Mouse (Mus musculus) bone marrow macrophage, adult 2 months (primary cell): ENCODE measurements around the gene Naglu. TPM values are rescaled to one million over a fixed set of nuclear protein-coding genes. Genes with fewer than 3 reads are reported as not detected.
A peak's percentile ranks its signal among the peaks of the same experiment; 100 is the strongest.

ENCODE experiments used
- H3K27ac ChIP-seq: 2 replicates; pipeline ENCODE4 v1.5.1; 2012; ENCODE audit warnings: low read depth, low read length; ENCODE audit not compliant: insufficient read depth
- H3K4me1 ChIP-seq: 2 replicates; pipeline ENCODE4 v1.6.1; 2012; ENCODE audit warnings: low read length; ENCODE audit not compliant: control insufficient read depth, insufficient read depth
- H3K4me3 ChIP-seq: 2 replicates; pipeline ENCODE4 v1.5.1; 2012; ENCODE audit warnings: mild to moderate bottlenecking, low read length, moderate library complexity; ENCODE audit not compliant: insufficient read depth
- CTCF ChIP-seq: IDR thresholded peaks from 2 replicates; pipeline ENCODE4 v1.5.1; 2012; ENCODE audit warnings: low read depth, mild to moderate bottlenecking, low read length, moderate library complexity
- POLR2A ChIP-seq: IDR thresholded peaks from 2 replicates; pipeline ENCODE4 v1.6.1; 2012; ENCODE audit warnings: mild to moderate bottlenecking, low read depth, low read length, borderline replicate concordance
- polyA plus RNA-seq: library from polyadenylated mRNA; stranded (reverse); fragments of >200 nt; gene quantifications from 2 replicates; pipeline ENCODE4 v1.2.4, GENCODE M21; 2012; ENCODE audit not compliant: missing spikeins, insufficient read depth, insufficient read length

Gene Naglu
- polyA plus RNA-seq, 1 experiment = 64.3 TPM

GRCm38 (mm10) chr11:101082208-101083082, 12.6 kb downstream of the Naglu start, which contains the start of gene Coasy:
Coasy (plus strand) TSS chr11:101082565.
- peak within 1 kb of the TSS; percentile 82 for H3K4me3 ChIP-seq
- TF ChIP-seq CTCF = no peak
- no peak for TF ChIP-seq POLR2A
- peaks cover 27% of the 10 kb centered on the region for H3K4me1 ChIP-seq
- H3K27ac ChIP-seq = peak within 1 kb of the TSS; percentile 89

DNA sequence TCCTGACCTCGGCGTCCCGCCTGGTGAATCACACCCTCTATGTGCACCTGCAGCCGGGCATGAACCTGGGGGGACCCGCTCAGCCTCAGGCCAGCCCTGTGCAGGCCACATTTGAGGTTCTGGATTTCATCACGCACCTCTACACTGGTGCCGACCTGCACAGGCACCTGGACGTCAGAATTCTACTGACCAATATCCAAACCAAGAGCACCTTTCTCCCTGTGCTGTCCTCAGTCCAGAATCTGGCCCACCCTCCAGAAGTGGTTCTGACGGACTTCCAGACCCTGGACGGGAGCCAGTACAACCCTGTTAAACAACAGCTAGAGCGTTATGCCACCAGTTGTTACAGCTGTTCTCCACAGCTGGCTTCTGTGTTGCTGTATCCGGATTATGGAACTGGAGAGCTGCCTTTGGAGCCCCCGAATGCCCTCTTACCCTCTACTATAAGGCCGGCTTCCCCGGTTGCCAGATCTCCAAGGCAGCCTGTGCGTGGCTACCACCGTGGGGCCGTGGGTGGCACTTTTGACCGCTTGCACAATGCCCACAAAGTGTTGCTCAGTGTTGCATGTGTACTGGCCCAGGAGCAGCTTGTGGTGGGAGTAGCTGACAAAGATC, 13.4 kb downstream of the Naglu start:
- Histone ChIP-seq H3K27ac (peak overlapping the region; percentile 89), H3K4me3 (peak overlapping the region; percentile 79), H3K4me1 (peaks cover 32% of the 10 kb centered on the region)
- TF ChIP-seq POLR2A (no peak), CTCF (no peak)

DNA sequence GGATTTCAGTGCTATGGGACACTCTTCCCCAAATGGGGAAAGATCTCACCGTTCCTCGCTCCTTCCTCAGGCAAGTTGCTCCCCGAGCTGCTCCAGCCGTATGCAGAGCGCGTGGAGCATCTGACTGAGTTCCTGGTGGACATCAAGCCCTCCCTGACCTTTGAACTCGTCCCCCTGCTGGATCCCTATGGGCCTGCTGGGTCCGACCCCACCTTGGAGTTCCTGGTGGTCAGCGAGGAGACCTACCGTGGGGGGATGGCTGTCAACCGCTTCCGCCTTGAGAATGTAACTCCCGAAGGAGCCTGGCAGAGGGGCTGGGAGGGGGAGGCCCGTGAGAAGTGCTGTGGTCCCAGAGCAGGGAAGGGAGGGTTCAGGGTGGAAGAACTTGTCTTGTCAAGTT, 14.4 kb downstream of the Naglu start:
- TF ChIP-seq POLR2A (no peak), CTCF (no peak)
- H3K27ac ChIP-seq = no peak overlapping the region
- H3K4me1 ChIP-seq = peaks cover 33% of the 10 kb centered on the region
- no peak overlapping the region for H3K4me3 ChIP-seq

GRCm38 (mm10) chr11:101084811-101085210, 15.0 kb downstream of the Naglu start:
- Histone ChIP-seq H3K4me1 (peaks cover 33% of the 10 kb centered on the region), H3K4me3 (no peak overlapping the region), H3K27ac (no peak overlapping the region)
- TF ChIP-seq CTCF (no peak), POLR2A (no peak)

DNA sequence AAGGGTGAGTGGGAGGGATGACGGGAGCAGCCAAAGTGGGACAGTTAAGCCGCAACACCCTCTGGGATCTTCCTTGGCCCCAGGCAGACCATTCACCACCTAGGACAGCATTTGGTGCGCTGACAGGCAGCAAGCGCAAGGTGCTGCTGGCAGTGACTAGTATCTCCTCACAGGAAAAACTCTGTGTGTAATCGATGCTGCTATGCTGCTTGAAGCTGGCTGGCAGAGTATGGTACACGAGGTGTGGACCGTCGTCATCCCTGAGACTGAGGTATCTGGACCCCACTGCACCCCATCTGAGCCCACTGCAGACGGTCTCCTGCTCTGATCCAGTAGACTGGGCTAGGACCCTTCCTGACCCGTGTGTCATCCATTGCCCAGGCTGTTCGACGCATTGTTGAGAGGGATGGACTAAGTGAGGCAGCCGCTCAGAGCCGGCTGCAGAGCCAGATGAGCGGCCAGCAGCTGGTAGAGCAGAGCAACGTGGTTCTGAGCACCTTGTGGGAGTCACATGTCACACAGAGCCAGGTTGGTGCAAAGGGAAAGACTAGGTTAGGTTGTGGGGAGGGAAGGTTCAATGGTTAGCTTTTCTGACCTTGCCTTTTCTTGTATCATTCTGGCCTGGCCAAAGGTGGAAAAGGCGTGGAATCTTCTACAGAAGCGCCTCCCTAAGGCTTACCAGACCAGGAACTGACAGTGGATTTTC, 16.0 kb downstream of the Naglu start:
- Histone ChIP-seq H3K4me3 (no peak overlapping the region), H3K4me1 (peaks cover 32% of the 10 kb centered on the region), H3K27ac (no peak overlapping the region)
- no peak for TF ChIP-seq CTCF
- TF ChIP-seq POLR2A = no peak

DNA sequence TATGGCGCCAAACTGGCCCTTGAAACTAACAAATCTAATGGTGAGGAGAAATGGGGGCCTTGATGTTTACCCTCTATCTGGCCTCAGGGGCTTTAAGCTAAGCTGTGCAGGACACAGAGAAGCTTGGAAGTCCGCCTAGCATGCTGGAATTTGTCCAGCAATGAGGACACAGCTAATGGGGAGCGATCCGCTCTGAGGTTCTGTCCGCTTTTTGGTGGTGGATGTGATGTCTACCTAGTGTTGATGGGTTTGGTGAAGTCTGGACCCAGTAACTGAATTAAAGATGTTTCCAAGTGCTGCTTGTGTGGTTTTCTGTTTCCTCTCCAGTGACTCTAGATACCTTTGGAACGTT, 16.5 kb downstream of the Naglu start:
- Histone ChIP-seq H3K27ac (peak overlapping the region; percentile 53), H3K4me3 (peak overlapping the region; percentile 80), H3K4me1 (peaks cover 27% of the 10 kb centered on the region)
- TF ChIP-seq POLR2A = no peak
- TF ChIP-seq CTCF = no peak

DNA sequence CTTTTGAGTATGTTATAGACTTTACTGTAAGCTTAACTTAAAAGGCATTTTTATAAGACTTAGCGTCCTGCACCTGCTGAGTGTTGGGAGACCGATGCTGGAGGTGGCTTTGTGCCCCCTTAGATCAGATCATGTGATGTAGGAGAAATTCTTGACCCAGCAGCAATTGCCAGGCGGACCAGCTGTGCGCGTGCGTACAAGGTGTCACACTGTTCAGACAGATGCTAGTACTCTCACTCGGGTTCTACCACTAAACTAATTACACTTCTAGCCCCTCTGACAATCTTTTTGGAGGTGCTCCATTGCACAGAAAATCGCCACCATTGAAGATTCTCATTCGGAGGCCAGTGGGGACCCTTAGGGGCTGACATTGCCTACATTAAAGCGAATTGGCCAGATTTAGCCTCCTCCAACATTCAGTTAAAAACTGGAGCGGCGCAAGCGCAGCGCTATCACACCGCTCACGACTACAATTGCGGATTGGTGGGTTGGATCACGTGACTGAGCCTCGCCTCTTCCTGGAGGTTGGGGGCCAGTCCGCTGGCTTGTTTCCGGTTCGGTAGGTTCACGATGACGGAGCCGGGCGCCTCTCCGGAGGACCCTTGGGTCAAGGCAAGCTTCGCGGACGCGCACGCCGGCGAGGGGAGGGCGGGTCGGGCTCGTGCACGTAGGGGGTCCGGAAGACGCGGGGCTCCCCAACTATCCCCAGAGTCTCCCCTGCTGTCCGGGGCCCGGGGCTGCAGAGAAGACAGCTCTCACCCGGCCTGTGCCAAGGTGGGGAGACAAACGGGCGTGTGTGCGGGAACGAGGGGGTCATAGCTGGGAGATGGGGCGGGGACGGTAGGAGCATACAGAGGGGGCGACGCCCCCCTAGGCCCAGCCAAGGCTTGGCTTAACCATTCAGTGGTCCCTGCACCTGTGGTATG, 17.2 kb downstream of the Naglu start, which contains the start of gene Mlx:
Gene Mlx (plus strand): TSS at position 522 of the 926 bp plus-strand sequence.
- peaks cover 26% of the 10 kb centered on the region for H3K4me1 ChIP-seq

DNA sequence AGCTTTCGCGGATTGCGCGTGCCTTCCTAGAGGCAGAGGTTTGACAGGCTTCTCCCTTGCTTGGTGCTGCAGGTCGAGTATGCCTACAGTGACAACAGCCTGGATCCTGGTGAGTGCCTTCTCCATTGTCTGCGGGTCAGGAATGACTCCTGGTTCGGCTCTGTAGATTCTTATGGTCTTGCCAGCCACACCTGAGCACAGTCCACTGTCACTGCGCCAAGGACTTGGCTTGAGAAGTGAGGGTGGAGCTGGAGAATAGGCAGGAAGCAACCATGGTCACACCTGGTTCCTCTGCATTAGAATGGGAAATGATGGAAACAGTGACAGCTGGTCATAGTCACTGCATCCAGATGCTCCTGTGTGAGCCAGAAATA, 17.9 kb downstream of the Naglu start:
- peak overlapping the region; percentile 80 for H3K4me3 ChIP-seq
- no peak overlapping the region for H3K27ac ChIP-seq
- peaks cover 26% of the 10 kb centered on the region for H3K4me1 ChIP-seq

More for the DNA sequence above, 17.2 kb downstream of the Naglu start, which contains the start of gene Mlx:
- peak within 1 kb of the TSS; percentile 53 for H3K27ac ChIP-seq
- peak within 1 kb of the TSS; percentile 80 for H3K4me3 ChIP-seq
- TF ChIP-seq POLR2A (no peak), CTCF (no peak)

DNA sequence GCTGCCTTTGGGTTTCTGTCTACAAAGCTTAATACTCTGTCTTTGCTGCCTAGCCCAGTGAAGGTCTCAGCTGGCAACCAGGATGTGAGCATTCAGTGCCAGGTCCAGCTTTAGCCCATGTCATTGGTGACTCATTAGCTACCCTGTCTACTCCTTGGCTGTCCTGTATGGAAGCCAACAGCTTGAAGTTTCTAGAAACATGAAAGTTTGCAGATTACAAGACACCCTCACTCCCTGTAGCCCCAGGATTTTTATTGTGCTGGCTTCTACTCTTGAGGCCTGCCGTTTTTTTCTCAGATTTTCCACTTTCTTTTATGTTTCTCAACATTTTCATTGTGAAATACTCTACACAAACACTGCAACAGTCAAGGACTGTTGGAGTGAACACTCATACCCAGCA, 20.1 kb downstream of the Naglu start:
- no peak for TF ChIP-seq POLR2A
- TF ChIP-seq CTCF = no peak
- no peak overlapping the region for H3K4me3 ChIP-seq
- H3K4me1 ChIP-seq = peaks cover 24% of the 10 kb centered on the region
- H3K27ac ChIP-seq = no peak overlapping the region

More for the DNA sequence above, 17.9 kb downstream of the Naglu start:
- no peak for TF ChIP-seq POLR2A
- TF ChIP-seq CTCF = no peak
